Mouse (Mus musculus) heart, adult 18-20 months (tissue): ENCODE data around the gene Atp2c1. TPM values are rescaled to one million over a fixed set of nuclear protein-coding genes. Genes with fewer than 3 reads are reported as not detected.

Source experiments
- DNase-seq, 2 experiments: peaks; one replicate each; pipeline ENCODE4 v3.0.0; 2021 to 2022; ENCODE audit warnings: mixed read lengths in 1 of 2
- total RNA-seq, 2 experiments: library from RNA; stranded (reverse); gene quantifications; 2 replicates each; pipeline ENCODE4 v1.2.3; 2021

Atp2c1 gene
- total RNA-seq, 2 experiments from 2014 or later: 58.6 to 65.0 TPM

- DNase-seq: no peak
Measured at GRCm38 (mm10) chr9:105488363-105488762, 38.8 kb downstream of the Atp2c1 start.

- peak; percentile 53 to 55 for DNase-seq
Measured at GRCm38 (mm10) chr9:105484338-105485084, 42.6 kb downstream of the Atp2c1 start.

- DNase-seq: no peak
Measured at GRCm38 (mm10) chr9:105483880-105484279, 43.2 kb downstream of the Atp2c1 start.

- DNase-seq: no peak
Measured at GRCm38 (mm10) chr9:105482715-105483510, 44.2 kb downstream of the Atp2c1 start.

- DNase-seq: peak; percentile 32 to 48
Measured at GRCm38 (mm10) chr9:105482070-105482469, 45.0 kb downstream of the Atp2c1 start.

GRCm38 (mm10) chr9:105476134-105476533, 51.0 kb downstream of the Atp2c1 start:
- no peak for DNase-seq

GRCm38 (mm10) chr9:105474910-105475309, 52.2 kb downstream of the Atp2c1 start:
- no peak for DNase-seq

- DNase-seq: no peak
Measured at GRCm38 (mm10) chr9:105467787-105468186, 59.3 kb downstream of the Atp2c1 start.

- no peak for DNase-seq
Measured at GRCm38 (mm10) chr9:105461496-105461895, 65.6 kb downstream of the Atp2c1 start.

GRCm38 (mm10) chr9:105459032-105459431, 68.1 kb downstream of the Atp2c1 start:
- peak in 1 of 2 experiments; percentile 46 for DNase-seq

GRCm38 (mm10) chr9:105408549-105408948, 118.6 kb downstream of the Atp2c1 start:
- no peak for DNase-seq

GRCm38 (mm10) chr9:105395218-105395627, 131.9 kb downstream of the Atp2c1 start, which contains the start of the genes Aste1 and Nek11:
Aste1 (plus strand) TSS chr9:105395392.
Nek11 (minus strand) TSS chr9:105395524.
- peak; percentile 96 to 98 for DNase-seq

- no peak for DNase-seq
Measured at GRCm38 (mm10) chr9:105394720-105395119, 132.4 kb downstream of the Atp2c1 start.

- no peak for DNase-seq
Measured at GRCm38 (mm10) chr9:105390616-105391015, 136.5 kb downstream of the Atp2c1 start.

- peak; percentile 51 to 92 for DNase-seq
Measured at GRCm38 (mm10) chr9:105389289-105389688, 137.8 kb downstream of the Atp2c1 start.

GRCm38 (mm10) chr9:105387403-105387802, 139.7 kb downstream of the Atp2c1 start:
- no peak for DNase-seq

GRCm38 (mm10) chr9:105379533-105380145, 147.5 kb downstream of the Atp2c1 start:
- no peak for DNase-seq

GRCm38 (mm10) chr9:105377622-105378021, 149.5 kb downstream of the Atp2c1 start:
- no peak for DNase-seq

GRCm38 (mm10) chr9:105376954-105377530, 150.1 kb downstream of the Atp2c1 start:
- DNase-seq: no peak

- DNase-seq: no peak
Measured at GRCm38 (mm10) chr9:105376411-105376810, 150.7 kb downstream of the Atp2c1 start.

- DNase-seq: no peak
Measured at GRCm38 (mm10) chr9:105374361-105374760, 152.8 kb downstream of the Atp2c1 start.

GRCm38 (mm10) chr9:105368605-105369004, 158.5 kb downstream of the Atp2c1 start:
- no peak for DNase-seq
